Mouse (Mus musculus) heart, embryonic 16.5 days (tissue): ENCODE measurements around the gene Dst. TPM values are rescaled to one million over a fixed set of nuclear protein-coding genes. Genes with fewer than 3 reads are reported as not detected.

Source experiments
- ATAC-seq: fragments of 200-750 bp; cut with Nextera tagmentation; replicated peaks from 2 replicates; pipeline ENCODE4 v1.8.0; 2017; ENCODE audit warnings: moderate number of reproducible peaks; ENCODE audit not compliant: insufficient read depth, low FRiP score; ENCODE audit errors: extremely low read depth
- H3K27ac ChIP-seq: fragments of 300-500 bp; sonication (generic); 2 replicates; pipeline ENCODE4 v1.5.1; 2014; ENCODE audit warnings: mild to moderate bottlenecking, low read length, control low read depth, moderate library complexity
- H3K27me3 ChIP-seq: fragments of 300-500 bp; sonication (generic); 2 replicates; pipeline ENCODE4 v1.6.1; 2014; ENCODE audit warnings: low read length, mixed read lengths; ENCODE audit not compliant: control insufficient read depth, insufficient read depth
- H3K36me3 ChIP-seq: fragments of 300-500 bp; sonication (generic); 2 replicates; pipeline ENCODE4 v1.6.1; 2014; ENCODE audit not compliant: control insufficient read depth, insufficient read depth
- H3K4me1 ChIP-seq: fragments of 300-500 bp; sonication (generic); 2 replicates; pipeline ENCODE4 v1.6.1; 2014; ENCODE audit warnings: low read length, mixed read lengths; ENCODE audit not compliant: control insufficient read depth, insufficient read depth
- H3K4me2 ChIP-seq: fragments of 300-500 bp; sonication (generic); 2 replicates; pipeline ENCODE4 v1.6.1; 2014; ENCODE audit warnings: low read depth, mild to moderate bottlenecking, control low read depth, low read length
- H3K4me3 ChIP-seq: fragments of 300-500 bp; sonication (generic); 2 replicates; pipeline ENCODE4 v1.5.1; 2014; ENCODE audit warnings: mild to moderate bottlenecking, control low read depth, low read length
- H3K9ac ChIP-seq: fragments of 300-500 bp; sonication (generic); 2 replicates; pipeline ENCODE4 v1.6.1; 2014; ENCODE audit warnings: low read length, control low read depth
- H3K9me3 ChIP-seq: fragments of 300-500 bp; sonication (generic); replicated peaks from 2 replicates; pipeline ENCODE4 v1.6.1; 2016; ENCODE audit warnings: low read length; ENCODE audit not compliant: control insufficient read depth
- WGBS: fragments of 180-500 bp; shearing (Covaris S2); extraction: QIAGEN DNeasy Blood & Tissue Kit; methylation state at CpG from one replicate; pipeline ENCODE4 v1.1.7; 2014; 5-methylcytosine and 5-hydroxymethylcytosine counted together
- microRNA-seq: library from miRNA; unstranded; fragments of <30 nt; microRNA quantifications from one replicate; pipeline ENCODE4, GENCODE M21; 2017
- polyA plus RNA-seq: library from polyadenylated mRNA; unstranded; fragments of >200 nt; fragmentation: Nextera tagmentation; extraction: Ambion mirVana; gene quantifications from 2 replicates; pipeline ENCODE4 v1.2.1, GENCODE M21; 2015

Dst gene
- polyA plus RNA-seq, 1 experiment from 2014 or later: 23.1 TPM

- Histone ChIP-seq H3K27ac (no peak overlapping the region), H3K9ac (no peak overlapping the region), H3K4me2 (no peak overlapping the region), H3K36me3 (peaks cover 19% of the 10 kb centered on the region), H3K27me3 (no peaks in the 10 kb centered on the region), H3K9me3 (no peaks in the 10 kb centered on the region; the same call in 1 of the 2 replicates), H3K4me3 (no peak overlapping the region), H3K4me1 (peaks cover 12% of the 10 kb centered on the region)
- WGBS: 97% methylated on average over 12 of the region's 12 CpGs
- ATAC-seq: no peak
These were observed 401.4 kb downstream of the Dst start for GRCm38 (mm10) chr1:34309396-34309795.

DNA sequence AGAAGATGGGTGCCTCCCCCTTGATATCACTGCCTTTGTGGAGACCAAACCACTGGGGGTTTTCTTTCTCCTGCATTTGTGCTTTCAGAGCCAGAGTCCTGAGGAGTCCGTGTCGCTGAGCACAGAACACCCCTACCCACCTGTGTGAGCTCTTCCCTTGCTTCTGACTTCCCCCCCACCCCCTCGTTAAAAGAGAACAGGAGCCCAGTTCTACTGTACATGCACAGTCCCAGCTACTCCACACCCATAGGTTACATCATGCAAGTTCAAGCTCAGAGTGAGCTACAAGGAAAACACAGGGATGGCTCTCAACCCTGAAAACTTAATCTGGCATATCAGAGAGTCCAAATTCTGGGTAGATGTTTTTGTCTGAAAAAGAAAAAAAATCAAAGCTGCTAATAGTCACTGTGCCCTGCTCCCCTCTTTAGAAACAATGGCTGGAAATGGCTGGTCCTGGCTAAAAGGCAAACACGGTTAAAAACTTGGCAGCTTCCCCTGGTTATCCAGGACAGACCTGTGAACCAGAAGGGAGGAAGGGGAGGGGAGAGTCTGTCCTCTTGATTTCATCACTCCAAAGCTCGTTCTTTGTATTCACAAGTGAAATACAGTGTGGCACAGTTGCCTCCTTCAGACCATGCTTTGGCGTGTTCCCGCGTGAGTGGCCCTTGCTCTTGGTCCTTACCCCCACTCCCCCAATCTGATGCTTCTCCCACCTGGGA is 402.7 kb downstream of the Dst start:
- no peak overlapping the region for H3K9ac ChIP-seq
- no peak overlapping the region for H3K4me2 ChIP-seq
- H3K4me3 ChIP-seq: no peak overlapping the region
- no peaks in the 10 kb centered on the region; the same call in 1 of the 2 replicates for H3K9me3 ChIP-seq
- H3K27ac ChIP-seq: peak overlapping the region; percentile 70
- peaks cover 10% of the 10 kb centered on the region for H3K4me1 ChIP-seq
- ATAC-seq: peak; percentile 39; the same call in 1 of the 2 replicates
- H3K27me3 ChIP-seq: no peaks in the 10 kb centered on the region
- H3K36me3 ChIP-seq: peaks cover 12% of the 10 kb centered on the region
- 62% methylated on average over 8 of the region's 8 CpGs for WGBS

GRCm38 (mm10) chr1:34312806-34313205 is 404.8 kb downstream of the Dst start:
- Histone ChIP-seq H3K4me1 (peaks cover 10% of the 10 kb centered on the region), H3K4me2 (no peak overlapping the region), H3K27ac (peak overlapping the region; percentile 70), H3K9ac (no peak overlapping the region), H3K4me3 (no peak overlapping the region), H3K27me3 (no peaks in the 10 kb centered on the region), H3K9me3 (no peaks in the 10 kb centered on the region; the same call in 1 of the 2 replicates), H3K36me3 (peaks cover 6% of the 10 kb centered on the region)
- ATAC-seq: 0 out of 2 replicates have a peak, but pooled peaks have one; percentile 41
- whole genome bisulfite sequencing: 77% methylated on average over 4 of the region's 4 CpGs

- H3K27me3 ChIP-seq: no peaks in the 10 kb centered on the region
- H3K4me1 ChIP-seq: peaks cover 10% of the 10 kb centered on the region
- no peak overlapping the region for H3K9ac ChIP-seq
- 70% methylated on average over 5 of the region's 5 CpGs for WGBS
- no peak overlapping the region for H3K4me2 ChIP-seq
- no peaks in the 10 kb centered on the region for H3K36me3 ChIP-seq
- no peak for ATAC-seq
- H3K27ac ChIP-seq: no peak overlapping the region
- no peak overlapping the region for H3K4me3 ChIP-seq
- no peaks in the 10 kb centered on the region; the same call in 1 of the 2 replicates for H3K9me3 ChIP-seq
These were observed 407.4 kb downstream of the Dst start for GRCm38 (mm10) chr1:34315381-34315780.

DNA sequence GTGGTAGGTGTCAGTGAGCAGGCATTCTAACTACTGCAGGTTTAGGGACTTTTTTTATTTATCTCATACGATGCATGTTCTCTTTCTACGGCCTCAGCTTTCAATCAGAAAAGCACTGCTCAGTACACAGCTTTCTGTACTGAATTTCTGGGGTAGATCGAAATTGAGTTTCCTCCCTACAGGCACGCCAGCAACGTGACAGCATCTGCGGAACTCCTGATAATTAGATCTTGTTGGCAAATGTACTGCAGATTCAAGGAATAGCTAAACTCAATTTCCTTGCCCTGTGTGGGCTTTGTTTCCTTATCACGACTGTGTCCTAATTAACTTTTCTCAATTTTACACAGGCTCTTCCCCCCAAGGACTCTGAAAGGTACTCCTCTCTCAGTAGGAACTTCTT is 416.2 kb downstream of the Dst start:
- H3K9me3 ChIP-seq: no peaks in the 10 kb centered on the region
- H3K9ac ChIP-seq: no peak overlapping the region
- 67% methylated on average over 7 of the region's 7 CpGs for WGBS
- H3K4me2 ChIP-seq: no peak overlapping the region
- no peaks in the 10 kb centered on the region for H3K36me3 ChIP-seq
- peaks cover 27% of the 10 kb centered on the region for H3K4me1 ChIP-seq
- H3K27ac ChIP-seq: no peak overlapping the region
- no peaks in the 10 kb centered on the region for H3K27me3 ChIP-seq
- no peak for ATAC-seq
- H3K4me3 ChIP-seq: no peak overlapping the region

DNA sequence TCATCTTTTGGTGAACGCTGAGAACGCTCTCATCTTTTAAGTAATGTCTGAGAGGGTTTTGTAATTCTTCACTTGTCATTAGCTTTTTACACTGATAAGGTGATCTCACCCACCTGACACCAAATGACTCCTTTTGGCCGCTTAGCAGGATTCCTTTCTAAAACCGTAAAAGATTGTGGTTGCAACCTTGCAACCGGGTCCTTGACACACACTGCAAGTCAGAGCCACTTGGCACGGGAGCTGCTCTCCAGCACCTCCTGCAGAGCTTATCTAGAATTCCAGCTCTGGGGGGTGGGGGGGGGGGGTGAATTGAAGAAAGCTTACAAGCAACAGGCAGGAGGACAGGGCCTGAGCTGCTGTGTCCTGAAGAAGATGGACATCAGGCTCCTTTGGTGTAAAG is 420.6 kb downstream of the Dst start:
- H3K27me3 ChIP-seq: no peaks in the 10 kb centered on the region
- no peaks in the 10 kb centered on the region for H3K36me3 ChIP-seq
- WGBS: 28% methylated on average over 6 of the region's 6 CpGs
- H3K9me3 ChIP-seq: no peaks in the 10 kb centered on the region
- no peak overlapping the region for H3K9ac ChIP-seq
- H3K4me2 ChIP-seq: no peak overlapping the region
- peaks cover 27% of the 10 kb centered on the region for H3K4me1 ChIP-seq
- H3K27ac ChIP-seq: no peak overlapping the region
- ATAC-seq: peak; percentile 54
- H3K4me3 ChIP-seq: no peak overlapping the region

GRCm38 (mm10) chr1:34331767-34332166 is 423.7 kb downstream of the Dst start:
- H3K4me1 ChIP-seq: peaks cover 11% of the 10 kb centered on the region

More at GRCm38 (mm10) chr1:34331767-34332166, 423.7 kb downstream of the Dst start:
- Histone ChIP-seq H3K27ac (no peak overlapping the region), H3K9ac (no peak overlapping the region), H3K9me3 (no peaks in the 10 kb centered on the region), H3K27me3 (no peaks in the 10 kb centered on the region), H3K4me3 (no peak overlapping the region), H3K4me2 (no peak overlapping the region), H3K36me3 (no peaks in the 10 kb centered on the region)
- WGBS: 66% methylated on average over 3 of the region's 3 CpGs
- no peak for ATAC-seq

Small RNAs within 50 kb of the gene (microRNA-seq; reads per million reads assigned to microRNA genes)
- not detected for gene Mir6896

Other genes with a start within 250 kb of the Dst start
- 18.5 and 22.6 TPM in 2 replicates for gene Prim2, start 238.4 kb upstream of the Dst start, polyA plus RNA-seq
- 10.9 and 13.2 TPM in 2 replicates for gene Rab23, start 188.3 kb upstream of the Dst start, polyA plus RNA-seq
- gene Bag2, start 150.4 kb upstream of the Dst start, polyA plus RNA-seq: 87.3 and 90.1 TPM in 2 replicates
- gene Zfp451, start 93.6 kb upstream of the Dst start, polyA plus RNA-seq: 14.1 and 14.4 TPM in 2 replicates
- 3.9 and 5.0 TPM in 2 replicates for gene Bend6, start 409 bp upstream of the Dst start, polyA plus RNA-seq